Mouse (Mus musculus): Measurements from ENCODE around the gene Unc93a. TPM values are rescaled to one million over a fixed set of nuclear protein-coding genes. Genes with fewer than 3 reads are reported as not detected.

The Unc93a gene
- polyA plus RNA-seq (2017; shearing (Covaris generic)), result not detected

DNA sequence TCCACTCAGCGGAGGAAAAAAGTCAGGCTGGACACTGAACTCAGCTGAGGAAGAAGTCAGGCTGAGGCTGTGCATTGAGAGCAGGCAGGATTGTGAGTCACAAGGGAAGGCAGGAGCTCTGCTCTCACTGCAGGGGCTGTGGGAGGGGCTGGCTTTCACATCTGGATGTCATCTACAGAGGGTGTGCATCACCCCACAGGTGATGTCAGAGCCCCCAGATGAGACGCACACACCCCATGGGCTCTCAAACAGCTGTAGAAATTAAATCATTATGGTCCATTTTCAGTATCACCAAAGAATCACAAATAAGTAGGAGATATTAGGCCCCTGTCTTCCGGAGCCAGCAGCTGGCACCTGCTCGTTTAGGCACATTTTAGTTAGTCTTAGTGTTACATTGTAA lies at the start of gene Unc93a:
Gene Unc93a, minus strand, starts transcription at position 101 of the 400 bp plus-strand sequence.

DNA sequence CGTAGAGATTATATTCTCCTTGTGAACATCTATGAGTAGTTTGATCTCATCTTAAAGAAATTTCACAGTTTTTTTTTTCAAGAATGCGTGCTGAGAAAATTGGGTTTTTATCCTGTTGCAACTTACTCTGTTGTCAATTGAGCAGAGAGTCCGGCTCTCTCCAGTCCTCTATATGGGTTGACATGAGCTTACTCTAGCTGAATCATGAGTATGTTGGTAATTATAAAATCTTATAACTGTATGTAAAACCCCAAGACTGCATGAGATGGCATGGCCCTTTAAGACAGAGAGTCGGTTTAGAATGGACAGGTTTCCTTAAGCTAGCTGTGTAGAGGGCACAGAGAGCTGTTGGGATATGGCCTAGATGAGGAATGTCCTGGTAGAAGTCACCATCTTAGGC lies 70.8 kb downstream of the Unc93a start, which contains the start of gene Tcp10b:
Gene Tcp10b, plus strand, starts transcription at position 301 of the 400 bp plus-strand sequence.

Other genes with a start within 250 kb of the Unc93a start
- gene Pnldc1, start 221.6 kb downstream of the Unc93a start, polyA plus RNA-seq (2017; shearing (Covaris generic)), result 0.25 TPM
- gene Tcp1, start 216.1 kb downstream of the Unc93a start, polyA plus RNA-seq (2017; shearing (Covaris generic)), result 200 TPM
- 57.8 TPM for gene Mrpl18, start 215.5 kb downstream of the Unc93a start, polyA plus RNA-seq (2017; shearing (Covaris generic))
- gene Acat3, start 191.2 kb downstream of the Unc93a start, polyA plus RNA-seq (2017; shearing (Covaris generic)), result 0.66 TPM
- gene Acat2, start 171.1 kb downstream of the Unc93a start, polyA plus RNA-seq (2017; shearing (Covaris generic)), result 34.7 TPM
- 77.8 TPM for gene Wtap, start 137.6 kb downstream of the Unc93a start, polyA plus RNA-seq (2017; shearing (Covaris generic))
- 97.5 TPM for gene Sod2, start 125.0 kb downstream of the Unc93a start, polyA plus RNA-seq (2017; shearing (Covaris generic))
- not detected for gene Gpr31b, start 79.5 kb downstream of the Unc93a start, polyA plus RNA-seq (2017; shearing (Covaris generic))
- gene Tcp10b, start 70.7 kb downstream of the Unc93a start, polyA plus RNA-seq (2017; shearing (Covaris generic)), result 0.27 TPM
- not detected for gene Smok2a, start 89.4 kb upstream of the Unc93a start, polyA plus RNA-seq (2017; shearing (Covaris generic))
- 0.56 TPM for gene Smok2b, start 98.4 kb upstream of the Unc93a start, polyA plus RNA-seq (2017; shearing (Covaris generic))
- gene Tcp10c, start 222.8 kb upstream of the Unc93a start, polyA plus RNA-seq (2017; shearing (Covaris generic)), result not detected

Measured in effector memory CD4-positive, alpha-beta T cell, adult 5 months (primary cell).